Mouse (Mus musculus) splenic B cell, adult 2 months (primary cell): ENCODE data around the gene Gnl2.

Experiments used
- DNase-seq: peaks from one replicate; pipeline ENCODE4 v3.0.0-alpha.2; 2011; ENCODE audit warnings: low read depth, low spot score
- H3K27me3 ChIP-seq: 2 replicates; pipeline ENCODE4 v1.6.1; 2012; ENCODE audit warnings: mild to moderate bottlenecking, low read length, moderate library complexity, mixed read lengths; ENCODE audit not compliant: control insufficient read depth, poor library complexity, insufficient read depth, severe bottlenecking
- H3K36me3 ChIP-seq: 2 replicates; pipeline ENCODE4 v1.6.1; 2012; ENCODE audit warnings: mild to moderate bottlenecking, low read length, moderate library complexity, mixed read lengths; ENCODE audit not compliant: control insufficient read depth, poor library complexity, insufficient read depth, severe bottlenecking

The Gnl2 gene

DNA sequence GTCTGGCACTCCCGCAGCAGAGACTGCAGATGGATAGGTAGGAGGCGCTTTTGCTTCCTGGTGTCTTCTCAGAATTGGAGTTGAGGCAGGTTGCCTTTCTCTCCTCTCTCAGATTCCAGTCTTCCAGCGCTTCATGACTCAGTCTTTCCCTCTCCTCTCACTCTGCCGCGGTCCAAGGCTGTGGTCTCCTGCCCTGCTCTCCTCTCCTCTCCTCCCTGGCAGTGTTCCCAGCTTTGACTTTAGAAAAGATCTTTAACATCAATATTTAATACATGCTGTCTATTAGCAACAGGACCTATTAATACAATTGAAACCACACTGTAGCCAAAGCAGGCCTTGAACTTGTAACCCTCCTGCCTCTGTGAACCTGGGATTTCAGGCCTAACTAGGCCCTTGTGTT lies 79.7 kb downstream of the Gnl2 start:
- DNase-seq = no peak

DNA sequence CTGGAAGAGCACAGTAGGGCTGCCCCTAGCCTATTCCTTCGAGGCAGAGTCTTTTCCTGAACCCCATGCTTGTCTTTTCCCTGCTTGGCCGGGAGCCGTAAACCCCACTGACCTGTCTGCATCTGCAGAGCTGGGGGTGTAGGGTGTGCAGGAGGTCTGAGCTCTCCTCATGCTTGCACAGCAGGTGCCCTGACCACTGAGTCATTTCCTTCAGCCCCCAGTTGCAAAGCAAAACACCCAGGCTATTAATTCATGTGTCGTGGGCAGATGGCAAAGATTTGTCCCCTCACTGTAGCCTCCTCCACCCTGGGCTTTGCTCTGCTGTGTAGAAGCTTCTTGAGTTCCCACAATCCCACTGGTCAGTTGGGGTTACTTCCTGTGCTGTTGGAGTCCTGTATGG lies 81.0 kb downstream of the Gnl2 start:
- no peak for DNase-seq
- H3K36me3 ChIP-seq = no peaks in the 10 kb centered on the region
- no peaks in the 10 kb centered on the region for H3K27me3 ChIP-seq

More for the DNA sequence above, 79.7 kb downstream of the Gnl2 start:
- H3K36me3 ChIP-seq = no peaks in the 10 kb centered on the region; the same call in 1 of the 2 replicates
- H3K27me3 ChIP-seq = no peaks in the 10 kb centered on the region

DNA sequence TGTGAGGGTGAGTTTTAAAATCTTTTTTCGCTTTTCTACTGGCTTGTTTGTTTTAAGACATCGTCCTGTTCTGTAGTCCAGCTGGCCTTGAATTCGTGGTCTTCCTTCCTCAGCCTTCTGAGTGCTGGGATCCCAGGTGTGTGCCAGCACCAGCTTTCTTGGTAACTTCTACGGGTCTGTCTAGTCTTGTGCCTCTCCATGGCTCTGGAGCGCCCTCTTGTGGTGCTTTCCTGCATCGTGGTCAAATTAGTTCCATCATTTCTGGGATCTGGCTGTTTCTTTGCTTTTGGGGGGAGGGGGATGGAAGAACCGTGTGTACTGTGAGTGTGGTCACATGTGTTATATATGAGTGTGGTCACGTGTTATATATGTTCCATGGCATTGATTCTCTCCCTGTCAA lies 83.1 kb downstream of the Gnl2 start:
- peak; percentile 89 for DNase-seq
- H3K36me3 ChIP-seq = peaks cover 3% of the 10 kb centered on the region; the same call in 1 of the 2 replicates
- no peaks in the 10 kb centered on the region for H3K27me3 ChIP-seq

DNA sequence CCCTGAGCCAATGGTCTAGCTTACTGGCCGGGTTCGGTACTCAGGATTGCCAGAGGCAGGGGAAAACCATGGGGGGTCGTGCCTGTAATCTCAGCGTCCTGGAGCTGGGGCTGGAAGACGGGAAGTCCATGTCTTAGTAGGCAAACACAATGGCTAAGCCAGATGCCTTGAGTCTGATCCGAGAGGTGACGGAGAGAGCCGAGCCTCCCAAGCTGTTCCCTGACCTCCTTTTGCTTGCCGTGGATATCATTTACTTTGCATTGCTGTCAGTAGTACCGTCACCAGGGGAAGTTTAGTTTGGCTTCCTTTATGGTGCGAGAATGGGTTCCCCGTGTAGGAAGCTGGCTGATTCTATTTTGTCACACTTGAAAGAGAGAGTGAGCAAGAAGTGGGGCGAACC lies 84.9 kb downstream of the Gnl2 start:
- H3K27me3 ChIP-seq = no peaks in the 10 kb centered on the region
- peaks cover 5% of the 10 kb centered on the region for H3K36me3 ChIP-seq
- DNase-seq = no peak
